Comparison of ENCODE assay signal across 8 mouse cellular contexts in genomic region chr4:149136982-149137770, GRCm38 (mm10). TPM values are rescaled to one million over a fixed set of nuclear protein-coding genes. Genes with fewer than 3 reads are reported as not detected.
DNase-seq lines count a peak whose midpoint lies in the region; ATAC-seq and TF ChIP-seq lines count a peak whose summit lies in the region.

Gene Cenps, minus strand, starts transcription at chr4:149137629.

- peak within 1 kb of the TSS; percentile 81 for H3K4me2 ChIP-seq in embryonic facial prominence, embryonic 15.5 days (replicated peaks)
- H3K4me2 ChIP-seq in kidney, embryonic 15.5 days = peak within 1 kb of the TSS; percentile 72

- peak within 1 kb of the TSS; percentile 62 for H3K9ac ChIP-seq in embryonic facial prominence, embryonic 15.5 days
- peak within 1 kb of the TSS; percentile 62 for H3K9ac ChIP-seq in kidney, embryonic 15.5 days

- H3K27ac ChIP-seq in bone marrow, adult 2 months (ENCODE audit: control insufficient read depth, insufficient read depth, low read depth, low read length, poor library complexity) = peak within 1 kb of the TSS; percentile 20
- H3K27ac ChIP-seq in embryonic facial prominence, embryonic 15.5 days (replicated peaks) = peak within 1 kb of the TSS; percentile 89
- H3K27ac ChIP-seq in heart, embryonic 10.5 days = peak within 1 kb of the TSS; percentile 88
- H3K27ac ChIP-seq in kidney, embryonic 15.5 days = peak within 1 kb of the TSS; percentile 96

- DNase-seq in 416B (ENCODE audit: low read depth) (peak; percentile 92), liver (peak; percentile 93)
- DNase-seq in heart, embryonic 10.5 days (ENCODE audit: low spot score) = peak; percentile 96
- peak; percentile 91 to 99 for DNase-seq in spleen, postnatal 4 days (ENCODE audit: low spot score in 2 of 2)

- peaks cover 5% of the 10 kb centered on the region; the same call in 1 of the 2 replicates for H3K4me1 ChIP-seq in bone marrow, adult 2 months (ENCODE audit: control insufficient read depth, insufficient read depth, low read length)
- peaks cover 11% of the 10 kb centered on the region for H3K4me1 ChIP-seq in embryonic facial prominence, embryonic 15.5 days
- peaks cover 10% of the 10 kb centered on the region; the same call in 1 of the 2 replicates for H3K4me1 ChIP-seq in heart, embryonic 10.5 days
- H3K4me1 ChIP-seq in kidney, embryonic 15.5 days = peaks cover 11% of the 10 kb centered on the region

- H3K27me3 ChIP-seq in embryonic facial prominence, embryonic 15.5 days = no peaks in the 10 kb centered on the region
- H3K27me3 ChIP-seq in heart, embryonic 10.5 days (ENCODE audit: insufficient read depth, poor library complexity, severe bottlenecking) = no peaks in the 10 kb centered on the region
- no peaks in the 10 kb centered on the region for H3K27me3 ChIP-seq in kidney, embryonic 15.5 days

- peak; percentile 88 for ATAC-seq in embryonic facial prominence, embryonic 15.5 days (ENCODE audit: insufficient number of reproducible peaks, low FRiP score, low TSS enrichment, low read depth)
- peak; percentile 94 for ATAC-seq in kidney, embryonic 15.5 days (replicated peaks; ENCODE audit: low FRiP score)
- peak; percentile 76 for ATAC-seq in monocyte, adult 5-6 weeks (replicated peaks; ENCODE audit: insufficient number of reproducible peaks, low FRiP score, low TSS enrichment, poor library complexity, severe bottlenecking)

- TF ChIP-seq CTCF in bone marrow, adult 2 months (IDR thresholded peaks at IDR 0.05; ENCODE audit: control insufficient read depth, insufficient read depth, low read length) = peak; percentile 83

- under 1% methylated on average over 68 of the region's 68 CpGs for WGBS in bone marrow, adult 2 months
- under 1% methylated on average over 68 of the region's 68 CpGs for WGBS in embryonic facial prominence, embryonic 15.5 days
- WGBS in heart, embryonic 10.5 days = 2% methylated on average over 68 of the region's 68 CpGs
- WGBS in kidney, embryonic 15.5 days = under 1% methylated on average over 68 of the region's 68 CpGs

- no peaks in the 10 kb centered on the region for H3K36me3 ChIP-seq in embryonic facial prominence, embryonic 15.5 days
- peaks cover 3% of the 10 kb centered on the region; the same call in 1 of the 2 replicates for H3K36me3 ChIP-seq in heart, embryonic 10.5 days
- H3K36me3 ChIP-seq in kidney, embryonic 15.5 days = no peaks in the 10 kb centered on the region

- peak; percentile 22; the same call in 1 of the 2 replicates for TF ChIP-seq POLR2A in bone marrow, adult 2 months (IDR thresholded peaks at IDR 0.05; ENCODE audit: borderline replicate concordance, control insufficient read depth, low read depth, low read length)

- peak within 1 kb of the TSS; percentile 85 for H3K4me3 ChIP-seq in bone marrow, adult 2 months (replicated peaks; ENCODE audit: control insufficient read depth, low read depth, low read length)
- peak within 1 kb of the TSS; percentile 72 for H3K4me3 ChIP-seq in embryonic facial prominence, embryonic 15.5 days (replicated peaks)
- peak within 1 kb of the TSS; percentile 79 for H3K4me3 ChIP-seq in heart, embryonic 10.5 days
- H3K4me3 ChIP-seq in kidney, embryonic 15.5 days (replicated peaks) = peak within 1 kb of the TSS; percentile 69

- no peaks in the 10 kb centered on the region for H3K9me3 ChIP-seq in embryonic facial prominence, embryonic 15.5 days (replicated peaks)
- no peaks in the 10 kb centered on the region for H3K9me3 ChIP-seq in heart, embryonic 10.5 days
- H3K9me3 ChIP-seq in kidney, embryonic 15.5 days (replicated peaks) = no peaks in the 10 kb centered on the region

RNA-seq across cellular contexts. Expression of gene Cenps, which starts in this region (rescaled TPM):
- 37.7 and 47.8 TPM in 2 replicates for polyA plus RNA-seq in bone marrow, adult 2 months (2011; ENCODE audit: insufficient read depth, insufficient read length, low replicate concordance, missing spikeins)
- polyA plus RNA-seq in embryonic facial prominence, embryonic 15.5 days (2015; fragmentation: Nextera tagmentation; extraction: Ambion mirVana) = 26.5 and 28.5 TPM in 2 replicates
- polyA plus RNA-seq in heart, embryonic 10.5 days (2016; fragmentation: Nextera tagmentation; extraction: Ambion mirVana) = 29.7 and 38.6 TPM in 2 replicates
- polyA plus RNA-seq in kidney, embryonic 15.5 days (2015; fragmentation: Nextera tagmentation; extraction: Ambion mirVana) = 36.0 and 40.6 TPM in 2 replicates
- total RNA-seq in monocyte, adult 5-6 weeks (2017) = 0.58 to 4.5 TPM in 2 of 3 replicates, not detected in the other

Comparison
In these comparisons a context has a peak if more than half of its experiments do, and no peak if none do; other contexts are left out.
1. Peak in every context shown above with its lines: DNase-seq, ATAC-seq, H3K4me3 ChIP-seq and H3K27ac ChIP-seq.
2. H3K27ac ChIP-seq: peak in every context shown above with its lines; median percentile 96 in kidney, embryonic 15.5 days; 89 in embryonic facial prominence, embryonic 15.5 days; 88 in heart, embryonic 10.5 days; 20 in bone marrow, adult 2 months.